Mouse (Mus musculus) CD4-positive, CD25-positive, alpha-beta regulatory T cell, adult 4 months (primary cell): ENCODE data around the gene Phb2. TPM values are rescaled to one million over a fixed set of nuclear protein-coding genes. Genes with fewer than 3 reads are reported as not detected.
"Not testable (repeated sequence)": the region's sequence is repeated elsewhere in the genome, so short reads cannot be mapped to it uniquely, and the experiment has no call there.

Experiments used
- ATAC-seq: one replicate; pipeline ENCODE4 v1.8.0; 2017
- polyA plus RNA-seq, 2 experiments: library from polyadenylated mRNA; unstranded; fragments of 100-300 nt; shearing (Covaris generic); gene quantifications; one replicate each; pipeline ENCODE4 v1.2.1; 2017

Gene Phb2
- 10 to 100 TPM; 56.1 to 59.9 TPM for polyA plus RNA-seq

GRCm38 (mm10) chr6:124711824-124712782 lies at the start of gene Phb2, which contains the start of gene Emg1:
TSS of gene Phb2 (plus strand) at chr6:124712336.
TSS of gene Emg1 (minus strand) at chr6:124712178.
- ATAC-seq: peak; percentile 97

- peak; percentile 98 for ATAC-seq
Measured at GRCm38 (mm10) chr6:124662477-124663423, 49.4 kb upstream of the Phb2 start, which contains the start of gene Lpcat3. TSS of gene Lpcat3 (plus strand) at chr6:124663027.

- ATAC-seq: no peak
Measured at GRCm38 (mm10) chr6:124663424-124663795, 48.7 kb upstream of the Phb2 start.

- no peak for ATAC-seq
Measured at GRCm38 (mm10) chr6:124664256-124664655, 47.9 kb upstream of the Phb2 start.

- no peak for ATAC-seq
Measured at GRCm38 (mm10) chr6:124665011-124665410, 47.1 kb upstream of the Phb2 start.

- no peak for ATAC-seq
Measured at GRCm38 (mm10) chr6:124669234-124669859, 42.8 kb upstream of the Phb2 start.

GRCm38 (mm10) chr6:124670281-124670900 lies 41.7 kb upstream of the Phb2 start:
- ATAC-seq: no peak

GRCm38 (mm10) chr6:124672100-124672499 lies 40.0 kb upstream of the Phb2 start:
- no peak for ATAC-seq

GRCm38 (mm10) chr6:124673619-124674018 lies 38.5 kb upstream of the Phb2 start:
- ATAC-seq: no peak

GRCm38 (mm10) chr6:124674591-124674990 lies 37.5 kb upstream of the Phb2 start:
- no peak for ATAC-seq

GRCm38 (mm10) chr6:124676171-124676570 lies 36.0 kb upstream of the Phb2 start:
- no peak for ATAC-seq

- no peak for ATAC-seq
Measured at GRCm38 (mm10) chr6:124678769-124679168, 33.4 kb upstream of the Phb2 start.

GRCm38 (mm10) chr6:124679486-124679885 lies 32.6 kb upstream of the Phb2 start:
- no peak for ATAC-seq

- ATAC-seq: not testable (repeated sequence)
Measured at GRCm38 (mm10) chr6:124682291-124682690, 29.8 kb upstream of the Phb2 start.

- peak; percentile 47 for ATAC-seq
Measured at GRCm38 (mm10) chr6:124683591-124684417, 28.3 kb upstream of the Phb2 start.

GRCm38 (mm10) chr6:124685606-124686386 lies 26.3 kb upstream of the Phb2 start:
- ATAC-seq: no peak

GRCm38 (mm10) chr6:124686644-124687043 lies 25.5 kb upstream of the Phb2 start:
- not testable (repeated sequence) for ATAC-seq

GRCm38 (mm10) chr6:124688151-124688758 lies 23.9 kb upstream of the Phb2 start:
- ATAC-seq: no peak

GRCm38 (mm10) chr6:124689011-124689410 lies 23.1 kb upstream of the Phb2 start:
- ATAC-seq: no peak

- no peak for ATAC-seq
Measured at GRCm38 (mm10) chr6:124690517-124690916, 21.6 kb upstream of the Phb2 start.
